Mouse (Mus musculus) CH12.LX (cell line): ENCODE measurements around the gene Hoxd4. TPM values are rescaled to one million over a fixed set of nuclear protein-coding genes. Genes with fewer than 3 reads are reported as not detected.

ENCODE experiments used
- DNase-seq: peaks from one replicate; pipeline ENCODE4 v3.0.0-alpha.2; 2013; ENCODE audit errors: extremely low read depth
- H3K27ac ChIP-seq: 2 replicates; pipeline ENCODE4 v1.5.1; 2012; ENCODE audit warnings: low read depth, mild to moderate bottlenecking, control low read depth, moderate library complexity; ENCODE audit not compliant: insufficient read depth
- H3K27me3 ChIP-seq: replicated peaks from 2 replicates; pipeline ENCODE3; 2012; ENCODE audit warnings: inconsistent platforms
- H3K36me3 ChIP-seq, 2 experiments: replicated peaks in 1 of 2; 2 replicates each; pipeline versions ENCODE3 to v1.6.1; 2012; ENCODE audit warnings: inconsistent platforms in 1 of 2, low read length in 1 of 2, mild to moderate bottlenecking in 1 of 2, mixed read lengths in 1 of 2, moderate library complexity in 1 of 2; ENCODE audit not compliant: control insufficient read depth in 1 of 2, insufficient read depth in 1 of 2
- H3K4me1 ChIP-seq, 2 experiments: 2 replicates each; pipeline ENCODE4 v1.6.1; 2012; ENCODE audit warnings: inconsistent platforms in 1 of 2, moderate library complexity in 1 of 2; ENCODE audit not compliant: insufficient read depth in 2 of 2, control insufficient read depth in 1 of 2
- H3K4me2 ChIP-seq: 2 replicates; pipeline ENCODE4 v1.6.1; 2012; ENCODE audit warnings: low read depth, mild to moderate bottlenecking, control low read depth; ENCODE audit not compliant: poor library complexity, insufficient read depth, severe bottlenecking
- H3K4me3 ChIP-seq, 3 experiments: fragments of 150-350 bp in 1 of 3; sonication (generic) in 1 of 3; replicated peaks in 1 of 3; 2 replicates each; pipeline versions ENCODE3 to v1.5.1; 2011 to 2012; ENCODE audit warnings: low read depth in 2 of 3, low read length in 2 of 3, mild to moderate bottlenecking in 2 of 3, moderate library complexity in 2 of 3, control low read depth in 1 of 3, improper control_type of control experiment in 1 of 3, inconsistent platforms in 1 of 3, mixed read lengths in 1 of 3; ENCODE audit not compliant: poor library complexity in 1 of 3
- H3K79me2 ChIP-seq: replicated peaks from 2 replicates; pipeline ENCODE4 v1.6.1; 2012; ENCODE audit warnings: mild to moderate bottlenecking, moderate library complexity; ENCODE audit not compliant: control insufficient read depth, poor library complexity, insufficient read depth, severe bottlenecking; ENCODE audit errors: extremely low read depth
- H3K9ac ChIP-seq: 2 replicates; pipeline ENCODE4 v1.6.1; 2012; ENCODE audit warnings: low read depth, mild to moderate bottlenecking, control low read depth, moderate library complexity; ENCODE audit not compliant: insufficient read depth
- H3K9me3 ChIP-seq: replicated peaks from 2 replicates; pipeline ENCODE3; 2012; ENCODE audit warnings: low read length, inconsistent platforms, mixed read lengths
- BHLHE40 ChIP-seq: IDR thresholded peaks from 2 replicates; pipeline ENCODE4 v1.6.1; 2011; ENCODE audit warnings: mild to moderate bottlenecking, low read depth, low read length, improper control_type of control experiment
- CHD2 ChIP-seq: IDR thresholded peaks from 2 replicates; pipeline ENCODE4 v1.6.1; 2011; ENCODE audit warnings: low read length, improper control_type of control experiment
- CTCF ChIP-seq, 2 experiments: IDR thresholded peaks in 1 of 2; conservative IDR thresholded peaks in 1 of 2; 2 replicates each; pipeline ENCODE4 v1.5.1; 2011 to 2012; ENCODE audit warnings: low read depth in 2 of 2, low read length in 2 of 2, improper control_type of control experiment in 1 of 2, inconsistent platforms in 1 of 2, mild to moderate bottlenecking in 1 of 2, moderate library complexity in 1 of 2
- E2F4 ChIP-seq: IDR thresholded peaks from 2 replicates; pipeline ENCODE4 v1.6.1; 2011; ENCODE audit warnings: low read depth, low read length, improper control_type of control experiment; ENCODE audit not compliant: insufficient replicate concordance
- ETS1 ChIP-seq: conservative IDR thresholded peaks from 2 replicates; pipeline ENCODE4 v1.6.1; 2012; ENCODE audit warnings: low read depth, mild to moderate bottlenecking, inconsistent platforms, low read length, improper control_type of control experiment, moderate library complexity
- GABPA ChIP-seq: IDR thresholded peaks from 2 replicates; pipeline ENCODE4 v1.6.1; 2012; ENCODE audit warnings: low read depth, low read length, improper control_type of control experiment, inconsistent platforms; ENCODE audit not compliant: insufficient replicate concordance
- HCFC1 ChIP-seq: IDR thresholded peaks from 2 replicates; pipeline ENCODE4 v1.6.1; 2012; ENCODE audit warnings: low read depth, mild to moderate bottlenecking, inconsistent platforms, low read length, improper control_type of control experiment
- JUND ChIP-seq: conservative IDR thresholded peaks from 2 replicates; pipeline ENCODE4 v1.6.1; 2011; ENCODE audit warnings: low read depth, low read length, improper control_type of control experiment
- KAT2A ChIP-seq: IDR thresholded peaks from 2 replicates; pipeline ENCODE4 v1.6.1; 2012; ENCODE audit warnings: low read length, improper control_type of control experiment, inconsistent platforms; ENCODE audit not compliant: insufficient replicate concordance
- MAFK ChIP-seq: IDR thresholded peaks from 2 replicates; pipeline ENCODE4 v1.6.1; 2011; ENCODE audit warnings: low read length, improper control_type of control experiment; ENCODE audit not compliant: insufficient replicate concordance
- MYC ChIP-seq: IDR thresholded peaks from 2 replicates; pipeline ENCODE4 v1.6.1; 2011; ENCODE audit warnings: low read depth, mild to moderate bottlenecking, improper control_type of control experiment, low read length
- NRF1 ChIP-seq: IDR thresholded peaks from 2 replicates; pipeline ENCODE4 v1.6.1; 2014; ENCODE audit warnings: low read depth, mild to moderate bottlenecking, inconsistent platforms, low read length, improper control_type of control experiment, moderate library complexity
- POLR2A ChIP-seq: IDR thresholded peaks from 2 replicates; pipeline ENCODE4 v1.6.1; 2011; ENCODE audit warnings: low read depth, mild to moderate bottlenecking, improper control_type of control experiment, low read length
- RAD21 ChIP-seq: IDR thresholded peaks from 2 replicates; pipeline ENCODE4 v1.6.1; 2011; ENCODE audit warnings: low read depth, mild to moderate bottlenecking, low read length, improper control_type of control experiment, moderate library complexity
- RCOR1 ChIP-seq: conservative IDR thresholded peaks from 2 replicates; pipeline ENCODE4 v1.6.1; 2012; ENCODE audit warnings: low read depth, mild to moderate bottlenecking, inconsistent platforms, low read length, improper control_type of control experiment
- SIN3A ChIP-seq: IDR thresholded peaks from 2 replicates; pipeline ENCODE4 v1.6.1; 2012; ENCODE audit warnings: low read length, improper control_type of control experiment, inconsistent platforms
- SMC3 ChIP-seq: IDR thresholded peaks from 2 replicates; pipeline ENCODE4 v1.6.1; 2011; ENCODE audit warnings: low read depth, low read length, improper control_type of control experiment
- TBP ChIP-seq: conservative IDR thresholded peaks from 2 replicates; pipeline ENCODE4 v1.6.1; 2011; ENCODE audit warnings: low read depth, low read length, improper control_type of control experiment
- TCF12 ChIP-seq: IDR thresholded peaks from 2 replicates; pipeline ENCODE4 v1.6.1; 2014; ENCODE audit warnings: low read depth, mild to moderate bottlenecking, inconsistent platforms, low read length, improper control_type of control experiment
- ZNF384 ChIP-seq: IDR thresholded peaks from 2 replicates; pipeline ENCODE4 v1.6.1; 2012; ENCODE audit warnings: low read depth, low read length, improper control_type of control experiment, inconsistent platforms
- dilution Hi-C: fragments of 300-500 bp; cut with MboI; formaldehyde crosslinking; loops from 2 replicates; pipeline ENCODE4 v1.14.3; 2020; ENCODE audit warnings: low sequenced_read_pairs; ENCODE audit not compliant: extremely low pct_unique_long_range_greater_than_20kb, extremely low pct_ligation_motif_present
- in situ Hi-C: fragments of 300-500 bp; cut with MboI; formaldehyde crosslinking; loops from 3 replicates; pipeline ENCODE4 v1.14.3; 2019; ENCODE audit warnings: low sequenced_read_pairs, low pct_ligation_motif_present, low pct_unique_long_range_greater_than_20kb, mixed read lengths
- polyA plus RNA-seq: library from polyadenylated mRNA; unstranded; fragments of >175 nt; gene quantifications from 2 replicates; pipeline ENCODE4 v1.2.1, GENCODE M21; 2012; ENCODE audit warnings: low read depth; ENCODE audit not compliant: insufficient read length
- total RNA-seq, 2 experiments: library from RNA; depleted of rRNA; stranded (reverse); fragments of 300-350 nt in 1 of 2; fragments of >200 nt in 1 of 2; gene quantifications; 2 replicates each; pipeline ENCODE4 v1.2.3; 2012 to 2014

The Hoxd4 gene
- total and polyA plus RNA-seq, 3 experiments, result 6.0 to 9.8 (median 6.3) TPM

DNA sequence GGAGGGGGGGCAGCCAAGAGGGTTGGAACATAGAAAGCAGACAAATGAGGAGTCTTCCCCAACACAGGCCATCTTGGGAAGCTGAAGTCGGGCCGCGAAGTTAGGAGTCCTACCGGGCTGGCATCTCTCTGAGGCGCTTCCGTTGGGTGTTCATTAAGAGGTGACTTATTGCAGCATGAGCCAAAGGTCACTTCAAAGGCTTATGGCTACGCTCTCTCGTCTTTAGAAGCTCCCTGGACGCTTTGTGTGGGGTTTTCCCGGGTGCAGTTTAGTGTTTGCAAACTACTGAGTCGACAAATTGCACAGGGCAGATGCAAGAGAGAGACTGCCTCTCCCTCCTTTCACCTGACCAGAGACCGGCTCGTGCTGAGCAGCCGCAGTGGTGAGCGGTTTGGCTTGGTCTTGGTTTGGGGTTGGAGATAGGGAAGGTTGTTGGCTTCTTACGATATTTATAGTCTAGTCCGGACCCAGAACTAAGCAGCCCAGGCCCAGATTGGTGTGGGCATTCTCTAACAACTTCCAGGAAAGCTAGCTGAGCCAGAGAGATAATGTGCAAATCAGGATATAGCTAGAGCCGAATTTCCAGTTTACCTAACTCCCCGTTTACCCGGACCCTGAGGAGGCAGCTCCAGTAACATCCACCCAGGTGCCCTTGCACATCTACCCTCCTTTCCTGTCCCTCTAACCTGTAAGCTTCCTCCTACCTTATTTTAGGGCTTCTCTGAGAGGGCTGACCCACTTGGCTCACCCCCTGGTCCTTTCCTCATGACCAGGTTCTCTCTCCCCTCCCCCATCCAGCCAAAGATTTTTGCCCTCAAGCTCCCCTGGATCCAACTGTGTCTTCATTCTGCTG lies 27.1 kb downstream of the Hoxd4 start:
- Histone ChIP-seq H3K4me1 (peaks cover 14 to 33% of the 10 kb centered on the region in 2 experiments), H3K79me2 (no peaks in the 10 kb centered on the region), H3K4me2 (peak overlapping the region; percentile 63), H3K9me3 (peaks cover 16% of the 10 kb centered on the region), H3K9ac (peak overlapping the region; percentile 36; the same call in 1 of the 2 replicates), H3K27ac (peak overlapping the region; percentile 82), H3K4me3 (peak overlapping the region in 1 of 3 experiments; percentile 42), H3K36me3 (peaks cover 7 to 29% of the 10 kb centered on the region in 2 experiments), H3K27me3 (no peaks in the 10 kb centered on the region)
- TF ChIP-seq TCF12 (0 out of 2 replicates have a peak, but pooled peaks have one; percentile 19), MYC (0 out of 2 replicates have a peak, but pooled peaks have one; percentile 19), E2F4 (no peak), TBP (0 out of 2 replicates have a peak, but pooled peaks have one; percentile 18), ETS1 (peak; percentile 49; the same call in 1 of the 2 replicates), MAFK (peak; percentile 85; the same call in 1 of the 2 replicates), BHLHE40 (peak; percentile 95), CHD2 (no peak), SIN3A (0 out of 2 replicates have a peak, but pooled peaks have one; percentile 20), RAD21 (no peak), NRF1 (peak; percentile 77), JUND (no peak)
- in situ Hi-C loops, result no loop called here
- dilution Hi-C loops, result no loop called here
- DNase-seq, result peak; percentile 28

DNA sequence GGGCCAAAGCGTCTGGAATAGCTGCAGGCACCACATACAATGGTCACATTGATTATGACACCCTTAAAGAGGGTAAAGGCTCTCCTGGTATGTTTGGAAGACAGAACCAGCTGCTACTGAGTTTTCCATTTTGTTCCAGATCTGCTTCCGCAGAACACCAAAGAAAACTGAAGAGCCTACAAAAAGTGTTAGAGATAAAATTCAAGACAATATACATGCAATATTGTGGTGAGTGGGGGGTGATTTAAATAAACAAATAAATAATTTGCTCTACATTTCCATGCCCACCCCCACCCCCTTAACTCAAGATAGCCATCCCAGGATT lies 27.7 kb downstream of the Hoxd4 start:
- Histone ChIP-seq H3K4me3 (no peak overlapping the region), H3K4me2 (no peak overlapping the region; the same call in 1 of the 2 replicates), H3K79me2 (no peaks in the 10 kb centered on the region), H3K9me3 (peaks cover 16% of the 10 kb centered on the region), H3K9ac (no peak overlapping the region), H3K27ac (no peak overlapping the region), H3K4me1 (peaks cover 14 to 27% of the 10 kb centered on the region in 2 experiments), H3K36me3 (peaks cover 7 to 30% of the 10 kb centered on the region in 2 experiments), H3K27me3 (no peaks in the 10 kb centered on the region)
- DNase-seq, result no peak
- in situ Hi-C loops, result no loop called here
- dilution Hi-C loops, result no loop called here
- TF ChIP-seq POLR2A, result no peak
- no peak for TF ChIP-seq CHD2
- TF ChIP-seq E2F4, result no peak
- no peak for TF ChIP-seq ETS1
- TF ChIP-seq RCOR1, result no peak
- no peak for TF ChIP-seq GABPA
- no peak for TF ChIP-seq HCFC1
- no peak for TF ChIP-seq KAT2A
- no peak for TF ChIP-seq CTCF (conservative IDR thresholded peaks at IDR 0.05 in 1 of 2, IDR thresholded peaks at IDR 0.05 in 1 of 2; ENCODE audit: low read depth in 2 of 2, low read length in 2 of 2)
- no peak for TF ChIP-seq NRF1
- TF ChIP-seq TBP, result no peak
- no peak for TF ChIP-seq ZNF384
- TF ChIP-seq SMC3, result no peak
